Mouse (Mus musculus) erythroblast, embryonic 14.5 days (primary cell): ENCODE results near the gene Gm49366.

Experiments
- GATA1 ChIP-seq: IDR thresholded peaks from 2 replicates; pipeline ENCODE4 v1.6.1; 2012; ENCODE audit warnings: low read length, inconsistent platforms, mixed read lengths
- TAL1 ChIP-seq: IDR thresholded peaks from 3 replicates; pipeline ENCODE4 v1.6.1; 2012; ENCODE audit warnings: low read length, inconsistent platforms, mixed read lengths

DNA sequence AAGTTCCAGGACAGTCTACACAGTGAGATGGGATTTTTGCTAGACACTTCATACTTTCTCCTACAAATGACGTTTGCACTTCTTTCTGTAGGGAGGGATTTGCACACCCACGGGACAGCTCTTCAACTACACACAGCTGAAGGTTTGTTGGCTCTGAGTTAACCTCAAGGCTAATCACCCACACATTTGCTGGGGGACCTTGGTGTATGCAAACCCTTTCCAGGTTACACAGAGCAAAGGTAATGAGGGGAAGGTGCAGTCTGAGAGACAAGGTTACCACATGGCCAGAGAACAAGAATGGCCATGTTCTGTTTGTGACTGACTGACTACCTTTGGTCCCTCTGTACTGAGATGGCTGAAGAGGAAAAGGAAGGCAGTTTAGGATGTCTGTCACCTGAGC lies 45.1 kb downstream of the Gm49366 start:
- TF ChIP-seq GATA1 (no peak), TAL1 (no peak)
